Mouse (Mus musculus): ENCODE measurements around the gene Zfp386.

DNA sequence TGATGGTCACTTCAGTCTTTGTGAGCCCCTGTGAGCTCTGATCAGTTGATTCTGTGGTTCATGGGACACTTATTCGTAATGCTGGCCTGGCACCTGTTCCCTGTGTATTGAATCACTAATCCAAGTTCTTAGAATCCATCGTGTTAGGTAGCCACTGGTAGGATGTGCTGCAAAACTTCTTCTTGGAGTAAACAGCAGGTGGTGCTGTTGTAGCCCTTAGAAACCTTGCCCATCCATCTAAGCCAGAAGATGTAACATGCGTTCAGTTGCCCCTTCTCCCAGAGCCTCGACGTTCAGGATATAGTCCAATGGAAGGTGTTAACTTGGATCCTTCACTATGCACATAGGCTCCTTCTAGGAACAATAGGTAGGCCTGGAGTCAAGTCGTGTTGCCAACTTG lies 2.2 kb downstream of the Zfp386 start:
- TF ChIP-seq CTCF (IDR thresholded peaks at IDR 0.05; ENCODE audit: extremely low read depth, insufficient read depth, low read length) (peak; percentile 43; the same call in 1 of the 2 replicates), POLR2A (IDR thresholded peaks at IDR 0.05; ENCODE audit: extremely low read depth, insufficient read depth, low read length) (no peak)

All from cortical plate, adult 2 months (tissue).